1 mouse cellular context compared by ENCODE assay signal in the genomic region with DNA sequence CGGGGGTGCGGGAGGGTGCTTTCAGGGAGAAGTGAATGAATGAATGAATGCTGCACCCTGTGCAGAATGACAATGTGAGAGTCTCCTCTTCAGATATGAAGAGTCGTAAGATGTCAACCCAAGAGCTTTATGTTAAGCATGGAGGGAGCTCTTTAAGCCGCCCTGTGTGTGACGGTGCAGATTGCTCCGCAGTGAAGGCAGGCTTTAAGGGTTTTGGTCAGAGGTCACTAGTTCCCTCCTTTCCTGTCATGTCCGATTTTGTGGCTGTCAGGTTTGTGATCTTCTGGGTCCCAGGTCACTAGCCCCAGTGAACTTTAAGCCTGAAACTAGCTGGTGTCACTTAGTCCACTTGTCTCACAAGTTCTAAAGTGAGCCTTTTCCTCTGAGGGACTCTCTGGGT.
TF ChIP-seq lines count a peak whose summit lies in the region.

No protein-coding gene starts in this region.

TF ChIP-seq in MEL, 35 proteins besides CTCF, POLR2A, EP300 and RAD21 (continued from another document):
- TF ChIP-seq CHD1 (IDR thresholded peaks at IDR 0.05; ENCODE audit: low read depth, low read length) (no peak), MYC (IDR thresholded peaks at IDR 0.05; ENCODE audit: low read depth, low read length) (no peak), GABPA (IDR thresholded peaks at IDR 0.05; ENCODE audit: low read depth, low read length) (no peak), MEF2A (IDR thresholded peaks at IDR 0.05; ENCODE audit: extremely low read depth, insufficient replicate concordance, low read depth, low read length, poor library complexity, severe bottlenecking) (no peak), HCFC1 (IDR thresholded peaks at IDR 0.05; ENCODE audit: low read depth, low read length) (no peak), TCF12 (IDR thresholded peaks at IDR 0.05; ENCODE audit: low read depth, low read length) (no peak), CHD2 (IDR thresholded peaks at IDR 0.05; ENCODE audit: low read length) (no peak), ELF1 (IDR thresholded peaks at IDR 0.05; ENCODE audit: low read depth, low read length) (no peak), ZKSCAN1 (IDR thresholded peaks at IDR 0.05; ENCODE audit: low read depth, low read length) (no peak), KAT2A (conservative IDR thresholded peaks at IDR 0.05; ENCODE audit: low read depth, low read length) (no peak)
